Mouse (Mus musculus) adrenal gland, adult 18-20 months (tissue): ENCODE measurements at regions not wholly inside any gene's neighbourhood (a gene's known extent, or its start where the extent isn't known, plus 50 kb on each side); places are given as distances from the start of the nearest gene placed in this dataset.
A peak's percentile ranks its signal among the peaks of the same experiment; 100 is the strongest.

Experiments
- DNase-seq, 2 experiments: peaks; one replicate each; pipeline ENCODE4 v3.0.0; 2021 to 2022; ENCODE audit warnings: low spot score in 2 of 2

DNA sequence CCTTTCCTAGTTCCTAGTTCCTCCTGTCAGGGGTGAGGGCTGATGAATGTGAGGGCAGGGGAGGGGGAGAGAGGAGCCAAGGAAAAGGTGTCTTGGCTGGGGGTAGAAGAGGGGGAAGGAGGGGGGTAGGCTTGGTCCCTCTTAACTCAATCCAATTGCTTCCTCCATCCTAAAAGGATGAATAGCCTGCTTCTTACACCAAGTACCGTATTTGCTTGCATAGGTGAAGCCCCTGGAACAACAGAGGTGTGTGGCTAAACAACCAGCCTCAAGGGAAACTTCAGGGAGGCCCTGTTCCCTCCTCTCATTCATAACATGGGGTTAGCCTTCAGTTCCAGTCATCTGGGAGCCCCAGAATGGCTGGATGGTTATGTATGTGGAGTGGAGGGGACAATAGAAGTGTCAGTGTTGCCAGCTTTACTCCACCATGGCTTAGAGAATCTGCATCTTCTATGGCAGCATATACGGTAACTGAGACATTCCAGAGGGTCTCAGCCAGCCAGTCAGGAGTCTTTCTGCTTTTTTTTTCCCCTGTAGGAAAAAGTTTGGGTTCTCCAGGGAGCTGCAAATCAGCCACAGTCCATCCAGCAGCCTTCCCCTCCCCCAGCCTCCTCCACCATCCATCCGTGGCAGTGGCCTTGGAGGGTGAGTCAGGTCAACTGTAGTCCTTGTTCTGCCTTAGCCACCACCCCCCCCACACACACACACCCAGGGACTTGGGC, 100.2 kb upstream of the Ccnd2 start:
- DNase-seq: peak in 1 of 2 experiments; percentile 37

DNA sequence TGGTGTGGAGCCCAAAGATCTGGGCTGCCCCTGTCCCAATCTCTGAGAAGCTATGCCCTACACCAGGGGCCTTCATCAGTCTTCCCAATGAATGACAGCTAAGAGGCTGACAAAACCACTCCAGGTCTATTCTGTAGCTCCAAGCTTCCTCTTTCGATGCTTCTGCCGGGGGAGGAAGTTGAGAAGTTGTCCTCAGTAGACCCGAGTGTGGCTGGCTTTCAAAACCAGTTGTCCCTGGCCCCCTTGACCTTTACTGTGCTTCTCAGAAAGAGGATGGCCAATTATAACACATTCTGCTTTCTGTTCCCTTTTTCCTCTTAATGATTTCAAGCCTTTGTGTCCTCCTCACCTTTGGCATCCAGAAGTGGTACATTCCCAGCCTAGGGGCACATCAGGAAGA, 101.9 kb upstream of the Ccnd2 start:
- DNase-seq: no peak

DNA sequence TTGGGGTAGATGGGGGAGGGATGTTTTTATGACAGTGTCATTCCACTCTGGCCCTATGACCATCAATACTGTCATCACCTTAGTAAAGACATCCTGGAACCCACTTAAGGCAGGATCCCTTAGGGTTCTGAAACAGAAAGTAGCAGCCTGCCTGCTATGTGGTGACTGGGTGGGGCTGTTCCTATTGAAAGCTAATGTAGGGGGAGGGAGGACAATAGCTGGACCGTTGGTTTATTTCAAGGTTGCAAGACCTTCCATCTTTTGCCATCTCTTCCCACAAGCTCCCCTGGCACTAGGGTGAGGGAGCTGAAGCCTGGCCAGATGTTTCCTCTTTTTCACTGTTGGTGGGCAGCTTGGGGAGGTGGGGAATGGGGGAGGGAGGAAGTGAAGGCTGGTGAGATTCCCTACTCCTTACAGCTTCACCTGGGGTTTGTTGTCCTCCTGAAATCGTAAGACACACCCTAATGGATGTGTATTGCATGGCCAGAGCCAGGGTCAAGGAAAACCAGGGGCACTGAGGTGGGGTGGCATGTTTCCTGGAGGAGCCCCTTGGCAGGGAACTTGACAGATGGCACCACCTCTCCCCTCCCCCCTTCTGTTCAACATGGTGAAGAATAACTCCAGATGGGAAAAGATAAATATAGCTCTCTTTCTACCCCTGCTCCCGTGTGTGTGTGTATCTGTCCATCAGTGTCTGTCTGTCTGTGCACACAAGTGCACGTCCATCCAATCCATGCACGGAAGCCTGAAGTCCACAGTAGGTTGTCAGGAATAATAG, 112.1 kb upstream of the Ccnd2 start:
- DNase-seq: no peak

DNA sequence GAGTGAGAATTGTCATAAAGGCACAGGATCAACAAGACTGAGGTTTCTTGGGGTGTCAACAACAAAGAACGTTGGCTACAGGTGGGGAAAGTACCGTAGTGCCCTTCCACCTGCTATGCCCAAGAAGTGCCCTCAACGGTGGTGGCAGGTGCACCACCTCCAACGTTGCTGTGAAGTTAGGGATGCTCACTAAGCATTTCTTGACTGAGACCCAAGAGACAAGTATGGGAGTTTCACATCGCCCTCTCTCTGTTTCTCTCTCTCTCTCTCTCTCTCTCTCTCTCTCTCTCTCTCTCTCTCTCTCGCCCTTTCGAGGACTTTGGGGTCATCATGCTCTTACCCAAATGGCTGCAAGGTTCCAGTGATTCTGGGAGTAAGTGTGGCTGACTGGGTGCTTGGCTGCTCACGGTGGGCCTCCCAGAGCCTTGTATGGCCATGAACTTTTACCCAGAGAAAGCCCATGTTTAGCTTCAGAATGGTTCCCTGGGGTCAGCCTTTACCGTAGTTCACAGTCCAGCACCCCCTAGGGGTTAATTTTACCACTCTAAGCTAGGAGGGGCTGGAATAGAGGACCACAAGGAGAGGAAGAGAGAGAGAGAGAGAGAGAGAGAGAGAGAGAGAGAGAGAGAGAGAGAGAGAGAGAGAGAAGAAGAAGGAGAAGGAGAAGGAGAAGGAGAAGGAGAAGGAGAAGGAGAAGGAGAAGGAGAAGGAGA, 113.2 kb upstream of the Ccnd2 start:
- DNase-seq: no peak

DNA sequence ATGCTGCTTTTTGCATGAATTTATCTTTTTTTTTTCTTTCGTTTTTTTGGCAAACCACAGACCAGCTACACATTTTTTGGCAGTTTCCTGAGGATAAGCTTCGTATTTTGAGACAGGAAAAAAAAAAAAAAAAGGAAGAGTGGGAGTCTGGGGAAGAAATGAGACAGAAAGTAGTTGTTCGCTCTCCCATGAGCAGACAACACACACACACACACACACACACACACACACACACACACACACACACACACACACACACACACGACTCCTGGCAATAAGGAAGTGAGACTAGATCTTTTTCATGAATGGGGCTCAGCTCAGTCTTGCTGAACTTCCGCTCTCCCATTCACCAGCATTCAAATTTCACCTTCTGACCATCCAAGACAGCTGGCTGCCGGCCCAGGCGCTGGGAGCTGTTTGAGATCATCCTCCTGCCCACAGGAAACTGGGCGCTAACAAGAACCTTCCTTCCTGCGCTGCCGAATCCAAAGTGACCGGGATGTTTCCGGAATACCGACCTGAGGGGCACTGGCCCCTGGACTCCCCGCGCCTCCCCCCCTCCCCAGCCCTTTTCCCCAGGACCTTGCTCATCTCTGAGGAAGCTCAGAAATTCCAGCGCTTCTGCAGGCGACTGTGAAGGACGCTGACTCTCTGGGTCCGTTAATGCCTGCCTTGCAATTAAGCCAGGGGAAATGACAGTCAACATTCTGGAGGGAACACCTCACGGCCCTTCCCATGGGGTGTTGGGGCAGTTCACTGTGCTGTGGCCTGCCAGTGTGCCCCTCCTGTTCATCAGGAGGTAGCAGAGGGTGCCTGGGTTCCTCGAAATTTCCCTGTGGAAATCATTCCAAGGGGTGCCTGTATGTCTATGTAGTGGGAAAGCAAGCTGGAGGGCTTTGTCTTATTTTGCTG, 114.2 kb upstream of the Ccnd2 start:
- DNase-seq: peak; percentile 58 to 59

DNA sequence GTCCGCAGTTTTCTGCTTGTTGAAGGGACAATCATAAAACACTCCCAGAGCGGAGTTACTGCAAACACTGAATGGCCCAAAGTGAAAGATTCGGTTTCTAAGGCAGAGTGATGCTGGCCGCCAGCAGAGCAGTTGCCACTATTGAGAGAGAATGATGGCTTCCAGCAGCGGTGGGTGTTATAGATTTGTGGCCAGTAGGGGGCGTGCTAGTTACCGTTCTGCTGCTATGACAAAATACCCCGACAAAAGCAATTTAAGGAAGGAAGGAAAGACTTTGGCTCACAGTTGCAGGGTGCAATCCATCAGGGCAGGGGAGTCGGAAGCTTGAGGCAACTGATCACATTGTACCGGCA, 114.8 kb upstream of the Ccnd2 start:
- no peak for DNase-seq

DNA sequence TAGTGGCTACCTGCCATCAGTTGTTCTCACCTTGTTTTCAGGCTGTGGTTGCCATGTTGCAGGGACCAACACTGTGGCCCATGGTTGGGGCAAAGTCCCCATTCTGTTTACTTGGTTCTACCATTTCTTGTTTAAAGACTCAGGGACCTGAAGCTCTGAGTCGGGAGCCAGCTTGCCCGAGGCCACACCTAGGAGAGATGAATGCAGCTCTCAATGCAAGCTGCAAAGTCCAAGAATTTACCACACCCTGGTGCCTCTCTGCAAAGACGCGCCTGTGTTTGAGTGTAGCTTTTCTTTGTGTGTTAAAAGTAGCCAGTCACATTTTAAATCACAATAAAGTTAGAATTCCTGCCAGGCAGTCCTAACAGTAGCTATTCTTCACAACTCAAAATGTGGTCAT, 117.0 kb upstream of the Ccnd2 start:
- DNase-seq: no peak

DNA sequence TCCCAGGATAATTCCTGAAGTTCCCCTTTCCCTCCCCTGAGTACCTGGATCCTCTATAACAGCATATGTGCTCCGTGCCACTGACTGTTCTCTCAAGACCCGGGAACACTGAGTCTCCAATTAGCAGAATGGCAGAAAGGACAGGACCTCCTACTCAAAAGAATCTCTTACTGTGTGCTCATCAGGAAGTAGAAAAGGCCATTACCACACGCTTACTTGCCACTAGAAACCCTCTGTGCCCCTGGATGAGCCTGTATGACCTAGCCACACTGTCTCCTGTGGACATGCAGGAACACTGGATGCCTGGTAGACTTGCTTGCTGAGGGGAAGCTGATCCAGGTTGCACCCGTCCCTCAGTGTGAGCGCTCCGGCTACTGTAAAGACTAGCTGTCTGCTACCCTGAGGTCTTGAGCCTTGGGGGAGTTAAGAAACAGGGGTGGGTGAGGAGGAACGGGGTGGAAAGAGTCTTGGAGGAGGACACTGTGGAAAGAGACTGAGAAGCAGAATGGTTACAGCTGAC, 117.6 kb upstream of the Ccnd2 start:
- no peak for DNase-seq

DNA sequence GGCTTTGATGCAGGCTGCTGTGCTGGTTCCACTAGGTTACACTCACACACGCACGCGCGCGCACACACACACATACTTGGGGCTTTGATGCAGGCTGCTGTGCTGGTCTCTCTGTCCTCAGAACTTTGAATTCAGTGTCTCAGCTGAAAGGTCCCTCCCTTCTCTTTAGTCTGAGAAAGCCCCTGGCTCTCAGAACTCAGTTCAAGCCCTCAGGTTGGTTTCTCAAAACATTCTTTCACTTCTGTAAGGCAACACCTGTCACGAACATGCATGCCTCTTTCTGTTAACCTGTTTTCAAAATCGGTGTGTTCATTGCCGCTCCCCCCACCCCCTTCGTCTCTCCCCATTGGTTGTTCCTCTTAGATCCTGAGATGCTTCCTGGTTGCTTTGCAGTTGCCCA, 118.8 kb upstream of the Ccnd2 start:
- no peak for DNase-seq

DNA sequence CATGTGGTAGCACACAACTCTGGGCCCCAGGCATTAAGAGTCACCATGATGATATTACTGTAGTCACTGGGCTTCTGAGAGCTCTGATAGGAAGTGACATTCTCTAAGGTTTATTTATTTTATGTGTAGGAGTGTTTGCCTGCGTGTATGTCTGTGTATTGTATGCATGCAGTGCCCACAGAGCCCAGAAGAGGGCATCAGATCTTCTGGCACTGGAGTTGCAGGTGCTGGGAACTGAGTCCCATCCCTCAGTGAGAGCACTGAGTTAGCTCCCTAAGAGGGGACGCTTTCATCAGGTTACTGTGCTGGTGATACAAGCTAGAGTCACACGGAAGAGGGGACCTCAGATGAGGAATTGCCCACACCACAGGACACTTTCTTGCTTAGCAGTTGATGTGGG, 119.4 kb upstream of the Ccnd2 start:
- DNase-seq: no peak

DNA sequence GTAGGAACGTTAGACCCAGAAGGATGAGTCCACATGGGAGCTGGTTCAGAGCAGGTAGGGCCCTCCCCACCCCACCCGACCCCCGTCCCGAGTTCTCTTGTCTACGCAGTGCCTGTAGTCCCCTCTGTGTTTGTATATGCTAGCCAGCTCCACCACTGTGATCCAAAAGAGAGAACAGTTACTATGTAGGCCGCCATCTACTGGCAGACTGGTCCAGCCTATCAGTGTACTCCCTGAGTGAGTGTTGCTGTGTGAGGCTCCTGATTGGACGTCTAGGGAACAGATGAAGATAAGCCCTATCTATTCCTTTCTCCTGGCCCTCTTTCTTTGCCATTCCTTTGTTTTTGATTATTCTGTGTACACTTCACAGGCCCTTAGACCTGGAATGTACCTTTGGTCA, 120.6 kb upstream of the Ccnd2 start:
- no peak for DNase-seq

DNA sequence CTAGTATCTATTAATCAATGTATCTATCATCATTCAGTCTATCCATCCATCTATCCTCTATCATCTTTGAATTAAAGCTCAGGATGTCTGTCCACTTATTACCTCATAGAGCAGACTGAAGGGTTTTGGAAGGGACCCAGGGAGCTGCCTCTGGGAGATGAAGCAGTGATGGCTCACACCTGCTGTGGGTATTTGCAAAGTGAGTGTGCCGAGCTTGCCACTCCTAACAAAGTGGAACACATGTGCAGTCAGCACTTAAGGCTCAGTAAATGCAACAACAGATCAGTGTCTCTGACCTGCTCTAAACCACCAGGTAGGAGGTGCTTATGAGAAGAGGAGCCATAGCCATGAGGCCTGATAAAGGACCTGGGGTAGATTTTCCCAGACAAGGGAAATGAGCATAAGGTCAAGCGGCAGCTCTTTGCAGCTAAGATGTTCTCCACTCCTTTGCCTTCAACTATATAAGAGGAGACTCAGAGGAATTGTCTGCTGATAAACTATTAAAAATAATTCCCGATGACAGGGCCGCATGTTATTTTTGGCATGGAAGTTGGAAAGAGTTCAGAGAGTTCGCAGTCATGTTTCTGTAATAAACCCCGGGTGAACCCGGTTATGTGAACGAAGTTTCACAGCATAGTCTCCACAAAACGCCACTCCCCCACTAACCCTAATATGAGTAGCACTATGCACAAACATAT, 122.9 kb upstream of the Ccnd2 start:
- no peak for DNase-seq

DNA sequence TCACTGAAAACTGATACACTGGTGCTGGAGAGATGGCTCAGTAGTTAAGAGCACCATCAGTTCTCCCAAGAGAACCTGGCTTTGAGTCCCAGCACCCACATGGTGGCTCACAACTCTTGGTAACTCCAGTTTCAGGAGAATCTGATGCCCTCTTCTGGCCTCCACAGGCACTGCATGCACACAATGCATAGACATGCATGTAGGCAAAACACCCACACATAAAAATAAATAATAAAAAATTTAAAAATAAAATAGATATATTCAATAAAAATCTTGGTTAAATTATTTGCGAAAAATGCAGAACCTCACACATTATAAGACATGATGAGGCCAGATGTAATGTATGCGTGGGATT, 123.4 kb upstream of the Ccnd2 start:
- DNase-seq: no peak

DNA sequence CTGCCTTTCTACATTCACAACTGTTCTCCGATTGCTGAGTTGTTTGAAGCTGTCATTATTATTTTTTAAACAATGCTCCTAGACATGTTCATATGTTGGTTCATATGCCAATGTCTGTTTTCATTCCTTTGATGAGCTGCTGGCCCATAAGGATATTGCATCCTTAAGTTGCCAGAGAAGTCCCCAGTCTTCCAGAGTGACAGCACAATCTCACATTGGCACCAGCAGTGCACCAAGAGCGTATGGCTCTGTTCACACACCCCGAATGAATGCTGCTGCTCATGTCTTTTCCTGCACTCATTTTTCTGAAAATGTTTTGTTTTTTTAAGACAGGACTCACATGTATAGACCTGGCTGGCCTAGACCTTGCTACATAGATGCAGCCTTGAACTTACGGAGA, 124.4 kb upstream of the Ccnd2 start:
- no peak for DNase-seq

DNA sequence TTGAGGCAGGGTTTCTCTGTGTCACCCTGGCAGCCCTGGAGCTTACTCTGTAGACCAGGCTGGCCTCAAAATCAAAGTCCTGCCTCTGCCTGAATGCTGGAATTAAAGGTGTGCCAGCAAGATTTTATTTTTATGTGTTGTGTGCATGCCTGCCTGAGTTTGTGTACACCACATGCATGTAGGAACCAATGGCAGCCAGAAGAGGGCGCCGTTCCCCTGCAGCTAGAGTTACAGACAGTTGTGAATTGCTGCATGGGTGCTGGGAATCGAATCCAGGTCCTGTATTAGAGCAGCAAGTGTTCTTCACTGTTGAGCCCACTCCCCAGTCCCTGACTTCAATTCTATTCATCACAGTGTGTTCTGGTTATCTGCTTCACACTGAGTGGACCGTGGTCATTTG, 126.4 kb upstream of the Ccnd2 start:
- DNase-seq: no peak

DNA sequence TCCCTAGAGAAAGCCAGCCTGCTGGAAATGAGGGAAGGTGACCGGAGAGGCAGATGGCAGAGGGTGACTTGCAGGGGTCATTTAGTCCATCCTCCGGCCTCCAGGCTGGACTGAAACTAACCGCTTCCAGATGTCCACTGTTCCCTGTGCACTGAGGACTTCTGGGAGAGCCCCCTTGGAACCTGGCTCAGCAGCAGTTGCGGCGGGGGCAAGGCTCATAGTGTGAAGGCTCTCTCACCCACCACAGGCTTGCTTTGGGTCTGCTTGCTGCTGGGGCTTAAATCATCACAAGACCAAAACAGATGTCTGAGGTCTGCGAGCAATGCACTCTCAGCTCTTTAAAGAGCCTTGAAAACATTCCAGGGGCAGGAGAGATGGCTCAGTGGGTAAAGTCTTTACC, 132.2 kb upstream of the Ccnd2 start:
- no peak for DNase-seq

DNA sequence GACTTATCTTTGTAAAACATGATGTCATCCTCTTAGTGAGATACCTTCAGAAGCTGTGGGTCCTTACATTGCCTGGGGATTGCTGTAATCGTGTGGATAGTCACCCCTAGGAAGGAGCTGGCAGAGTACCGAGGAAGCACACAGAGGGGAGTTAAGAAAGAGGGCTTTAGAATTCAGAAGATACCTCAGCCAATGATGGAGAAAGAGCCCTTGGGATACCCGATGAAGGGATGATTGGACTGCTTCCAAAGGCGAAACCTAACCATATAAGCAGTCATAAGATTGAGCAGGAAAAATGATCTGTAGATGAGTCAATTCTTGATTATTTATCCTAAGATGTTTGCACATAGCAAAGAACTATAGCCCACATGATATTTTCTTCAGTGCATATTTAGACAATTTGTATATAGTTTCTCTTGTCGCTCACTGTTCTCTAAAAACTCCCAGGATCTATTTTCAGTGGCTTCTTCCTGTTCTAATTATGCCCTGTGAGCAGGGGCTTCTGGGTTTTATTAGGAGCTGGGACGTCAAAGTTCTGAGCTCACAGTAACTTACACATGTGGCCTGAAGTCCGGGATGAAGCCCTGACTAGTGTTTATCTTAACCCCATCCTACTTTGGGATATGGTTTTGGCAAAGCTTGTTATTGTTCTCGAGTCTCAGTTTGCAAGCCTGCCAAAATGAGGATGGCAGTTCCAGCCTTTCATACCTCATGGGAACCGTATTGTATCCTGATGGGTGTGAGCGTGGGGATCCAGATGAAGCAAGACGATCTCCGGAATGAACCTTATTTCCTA, 134.9 kb upstream of the Ccnd2 start:
- DNase-seq: no peak

DNA sequence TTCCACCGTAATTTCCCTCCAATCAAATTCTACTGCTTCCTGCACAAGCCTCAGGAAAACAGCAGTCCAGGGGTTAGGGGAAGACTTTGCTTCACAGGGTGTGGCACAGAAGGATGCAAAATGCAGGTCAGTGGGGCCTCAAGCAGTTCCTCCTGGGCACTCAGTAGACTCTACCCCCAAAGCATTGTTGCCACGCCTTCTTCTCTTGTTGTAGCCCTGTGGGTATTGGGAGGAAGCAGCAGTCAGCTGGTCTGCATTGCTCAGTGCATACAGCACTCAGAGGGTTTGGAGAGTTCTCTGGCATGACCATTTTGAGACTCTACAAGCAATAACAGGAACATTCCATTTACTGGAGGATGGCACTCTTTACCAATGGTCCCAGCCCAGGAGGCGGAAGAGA, 137.0 kb upstream of the Ccnd2 start:
- no peak for DNase-seq

DNA sequence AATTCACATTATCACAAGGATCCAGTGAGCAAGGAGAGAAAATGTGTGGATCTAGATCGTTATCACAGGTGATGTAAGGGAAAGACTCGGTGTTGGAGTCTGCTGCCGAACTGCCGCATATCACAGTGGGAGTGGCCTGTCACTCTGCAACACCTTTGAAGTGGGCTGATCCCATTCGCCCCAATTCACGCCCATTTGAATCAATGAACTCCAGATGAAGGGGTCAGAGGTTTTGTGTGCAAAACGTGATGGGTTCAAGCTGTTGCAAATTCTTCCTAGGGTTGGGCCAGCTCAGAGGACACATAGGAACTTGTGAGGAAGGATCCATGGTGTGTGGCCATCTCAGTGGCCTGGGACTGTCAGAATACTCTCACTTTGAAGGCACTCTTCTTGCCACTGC, 139.9 kb upstream of the Ccnd2 start:
- no peak for DNase-seq

DNA sequence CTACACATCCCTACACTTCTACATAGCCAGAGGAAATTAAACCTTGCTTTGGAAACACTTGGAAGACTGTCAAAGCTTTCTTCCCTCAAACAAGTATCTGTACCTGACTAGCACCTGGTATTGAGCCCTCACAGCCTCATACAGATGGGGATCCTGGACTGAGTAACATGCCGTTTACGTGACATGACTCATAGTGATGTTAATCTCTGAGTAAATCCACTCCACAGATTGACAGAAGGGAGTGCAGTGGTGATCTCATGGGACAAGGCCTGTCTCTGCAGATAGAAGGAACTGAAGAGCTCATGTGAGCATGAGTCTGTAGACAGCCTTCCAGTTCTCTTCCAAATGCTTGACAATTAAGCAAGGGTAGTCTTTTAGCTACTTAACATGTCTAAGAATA, 141.8 kb upstream of the Ccnd2 start:
- DNase-seq: no peak
